Mouse (Mus musculus) CH12.LX (cell line): ENCODE results near the gene Rfc5. TPM values are rescaled to one million over a fixed set of nuclear protein-coding genes. Genes with fewer than 3 reads are reported as not detected.
A peak's percentile ranks its signal among the peaks of the same experiment; 100 is the strongest.
"Not testable (repeated sequence)": the region's sequence is repeated elsewhere in the genome, so short reads cannot be mapped to it uniquely, and the experiment has no call there.

Experiments used
- DNase-seq: peaks from one replicate; pipeline ENCODE4 v3.0.0-alpha.2; 2013; ENCODE audit errors: extremely low read depth
- H3K27ac ChIP-seq: 2 replicates; pipeline ENCODE4 v1.5.1; 2012; ENCODE audit warnings: low read depth, mild to moderate bottlenecking, control low read depth, moderate library complexity; ENCODE audit not compliant: insufficient read depth
- H3K27me3 ChIP-seq: replicated peaks from 2 replicates; pipeline ENCODE3; 2012; ENCODE audit warnings: inconsistent platforms
- H3K36me3 ChIP-seq, 2 experiments: replicated peaks in 1 of 2; 2 replicates each; pipeline versions ENCODE3 to v1.6.1; 2012; ENCODE audit warnings: inconsistent platforms in 1 of 2, low read length in 1 of 2, mild to moderate bottlenecking in 1 of 2, mixed read lengths in 1 of 2, moderate library complexity in 1 of 2; ENCODE audit not compliant: control insufficient read depth in 1 of 2, insufficient read depth in 1 of 2
- H3K4me1 ChIP-seq, 2 experiments: 2 replicates each; pipeline ENCODE4 v1.6.1; 2012; ENCODE audit warnings: inconsistent platforms in 1 of 2, moderate library complexity in 1 of 2; ENCODE audit not compliant: insufficient read depth in 2 of 2, control insufficient read depth in 1 of 2
- H3K4me2 ChIP-seq: 2 replicates; pipeline ENCODE4 v1.6.1; 2012; ENCODE audit warnings: low read depth, mild to moderate bottlenecking, control low read depth; ENCODE audit not compliant: poor library complexity, insufficient read depth, severe bottlenecking
- H3K4me3 ChIP-seq, 3 experiments: fragments of 150-350 bp in 1 of 3; sonication (generic) in 1 of 3; replicated peaks in 1 of 3; 2 replicates each; pipeline versions ENCODE3 to v1.5.1; 2011 to 2012; ENCODE audit warnings: low read depth in 2 of 3, low read length in 2 of 3, mild to moderate bottlenecking in 2 of 3, moderate library complexity in 2 of 3, control low read depth in 1 of 3, improper control_type of control experiment in 1 of 3, inconsistent platforms in 1 of 3, mixed read lengths in 1 of 3; ENCODE audit not compliant: poor library complexity in 1 of 3
- H3K79me2 ChIP-seq: replicated peaks from 2 replicates; pipeline ENCODE4 v1.6.1; 2012; ENCODE audit warnings: mild to moderate bottlenecking, moderate library complexity; ENCODE audit not compliant: control insufficient read depth, poor library complexity, insufficient read depth, severe bottlenecking; ENCODE audit errors: extremely low read depth
- H3K9ac ChIP-seq: 2 replicates; pipeline ENCODE4 v1.6.1; 2012; ENCODE audit warnings: low read depth, mild to moderate bottlenecking, control low read depth, moderate library complexity; ENCODE audit not compliant: insufficient read depth
- H3K9me3 ChIP-seq: replicated peaks from 2 replicates; pipeline ENCODE3; 2012; ENCODE audit warnings: low read length, inconsistent platforms, mixed read lengths
- BHLHE40 ChIP-seq: IDR thresholded peaks from 2 replicates; pipeline ENCODE4 v1.6.1; 2011; ENCODE audit warnings: mild to moderate bottlenecking, low read depth, low read length, improper control_type of control experiment
- CHD1 ChIP-seq: IDR thresholded peaks from 2 replicates; pipeline ENCODE4 v1.6.1; 2012; ENCODE audit warnings: low read depth, low read length, improper control_type of control experiment, inconsistent platforms
- CHD2 ChIP-seq: IDR thresholded peaks from 2 replicates; pipeline ENCODE4 v1.6.1; 2011; ENCODE audit warnings: low read length, improper control_type of control experiment
- CTCF ChIP-seq, 2 experiments: IDR thresholded peaks in 1 of 2; conservative IDR thresholded peaks in 1 of 2; 2 replicates each; pipeline ENCODE4 v1.5.1; 2011 to 2012; ENCODE audit warnings: low read depth in 2 of 2, low read length in 2 of 2, improper control_type of control experiment in 1 of 2, inconsistent platforms in 1 of 2, mild to moderate bottlenecking in 1 of 2, moderate library complexity in 1 of 2
- E2F4 ChIP-seq: IDR thresholded peaks from 2 replicates; pipeline ENCODE4 v1.6.1; 2011; ENCODE audit warnings: low read depth, low read length, improper control_type of control experiment; ENCODE audit not compliant: insufficient replicate concordance
- ELF1 ChIP-seq: IDR thresholded peaks from 2 replicates; pipeline ENCODE4 v1.6.1; 2014; ENCODE audit warnings: low read depth, mild to moderate bottlenecking, inconsistent platforms, low read length, improper control_type of control experiment
- EP300 ChIP-seq: IDR thresholded peaks from 2 replicates; pipeline ENCODE4 v1.6.1; 2011; ENCODE audit warnings: low read length, improper control_type of control experiment
- ETS1 ChIP-seq: conservative IDR thresholded peaks from 2 replicates; pipeline ENCODE4 v1.6.1; 2012; ENCODE audit warnings: low read depth, mild to moderate bottlenecking, inconsistent platforms, low read length, improper control_type of control experiment, moderate library complexity
- GABPA ChIP-seq: IDR thresholded peaks from 2 replicates; pipeline ENCODE4 v1.6.1; 2012; ENCODE audit warnings: low read depth, low read length, improper control_type of control experiment, inconsistent platforms; ENCODE audit not compliant: insufficient replicate concordance
- HCFC1 ChIP-seq: IDR thresholded peaks from 2 replicates; pipeline ENCODE4 v1.6.1; 2012; ENCODE audit warnings: low read depth, mild to moderate bottlenecking, inconsistent platforms, low read length, improper control_type of control experiment
- IRF4 ChIP-seq: IDR thresholded peaks from 2 replicates; pipeline ENCODE4 v1.6.1; 2014; ENCODE audit warnings: low read depth, mild to moderate bottlenecking, inconsistent platforms, low read length, improper control_type of control experiment
- JUN ChIP-seq: IDR thresholded peaks from 2 replicates; pipeline ENCODE4 v1.6.1; 2011; ENCODE audit warnings: low read depth, mild to moderate bottlenecking, low read length, improper control_type of control experiment, moderate library complexity; ENCODE audit not compliant: insufficient read depth
- JUND ChIP-seq: conservative IDR thresholded peaks from 2 replicates; pipeline ENCODE4 v1.6.1; 2011; ENCODE audit warnings: low read depth, low read length, improper control_type of control experiment
- KAT2A ChIP-seq: IDR thresholded peaks from 2 replicates; pipeline ENCODE4 v1.6.1; 2012; ENCODE audit warnings: low read length, improper control_type of control experiment, inconsistent platforms; ENCODE audit not compliant: insufficient replicate concordance
- MAFK ChIP-seq: IDR thresholded peaks from 2 replicates; pipeline ENCODE4 v1.6.1; 2011; ENCODE audit warnings: low read length, improper control_type of control experiment; ENCODE audit not compliant: insufficient replicate concordance
- MAX ChIP-seq: IDR thresholded peaks from 2 replicates; pipeline ENCODE4 v1.6.1; 2011; ENCODE audit warnings: low read length, improper control_type of control experiment
- MAZ ChIP-seq: IDR thresholded peaks from 2 replicates; pipeline ENCODE4 v1.6.1; 2012; ENCODE audit warnings: low read depth, mild to moderate bottlenecking, inconsistent platforms, low read length, improper control_type of control experiment, moderate library complexity
- MEF2A ChIP-seq: IDR thresholded peaks from 2 replicates; pipeline ENCODE4 v1.6.1; 2014; ENCODE audit warnings: low read depth, mild to moderate bottlenecking, inconsistent platforms, low read length, improper control_type of control experiment, borderline replicate concordance
- MXI1 ChIP-seq: IDR thresholded peaks from 2 replicates; pipeline ENCODE4 v1.6.1; 2011; ENCODE audit warnings: mild to moderate bottlenecking, low read depth, low read length, improper control_type of control experiment
- MYC ChIP-seq: IDR thresholded peaks from 2 replicates; pipeline ENCODE4 v1.6.1; 2011; ENCODE audit warnings: low read depth, mild to moderate bottlenecking, improper control_type of control experiment, low read length
- NELFE ChIP-seq: IDR thresholded peaks from 2 replicates; pipeline ENCODE4 v1.6.1; 2011; ENCODE audit warnings: low read depth, low read length, improper control_type of control experiment
- NRF1 ChIP-seq: IDR thresholded peaks from 2 replicates; pipeline ENCODE4 v1.6.1; 2014; ENCODE audit warnings: low read depth, mild to moderate bottlenecking, inconsistent platforms, low read length, improper control_type of control experiment, moderate library complexity
- PAX5 ChIP-seq: IDR thresholded peaks from 2 replicates; pipeline ENCODE4 v1.6.1; 2012; ENCODE audit warnings: low read length, inconsistent platforms, mixed read lengths
- POLR2A ChIP-seq: IDR thresholded peaks from 2 replicates; pipeline ENCODE4 v1.6.1; 2011; ENCODE audit warnings: low read depth, mild to moderate bottlenecking, improper control_type of control experiment, low read length
- POLR2AphosphoS2 ChIP-seq: IDR thresholded peaks from 2 replicates; pipeline ENCODE4 v1.6.1; 2011; ENCODE audit warnings: low read depth, low read length, improper control_type of control experiment
- RAD21 ChIP-seq: IDR thresholded peaks from 2 replicates; pipeline ENCODE4 v1.6.1; 2011; ENCODE audit warnings: low read depth, mild to moderate bottlenecking, low read length, improper control_type of control experiment, moderate library complexity
- RCOR1 ChIP-seq: conservative IDR thresholded peaks from 2 replicates; pipeline ENCODE4 v1.6.1; 2012; ENCODE audit warnings: low read depth, mild to moderate bottlenecking, inconsistent platforms, low read length, improper control_type of control experiment
- SIN3A ChIP-seq: IDR thresholded peaks from 2 replicates; pipeline ENCODE4 v1.6.1; 2012; ENCODE audit warnings: low read length, improper control_type of control experiment, inconsistent platforms
- SMC3 ChIP-seq: IDR thresholded peaks from 2 replicates; pipeline ENCODE4 v1.6.1; 2011; ENCODE audit warnings: low read depth, low read length, improper control_type of control experiment
- TBP ChIP-seq: conservative IDR thresholded peaks from 2 replicates; pipeline ENCODE4 v1.6.1; 2011; ENCODE audit warnings: low read depth, low read length, improper control_type of control experiment
- TCF12 ChIP-seq: IDR thresholded peaks from 2 replicates; pipeline ENCODE4 v1.6.1; 2014; ENCODE audit warnings: low read depth, mild to moderate bottlenecking, inconsistent platforms, low read length, improper control_type of control experiment
- UBTF ChIP-seq: IDR thresholded peaks from 2 replicates; pipeline ENCODE4 v1.6.1; 2012; ENCODE audit warnings: low read depth, mild to moderate bottlenecking, inconsistent platforms, low read length, improper control_type of control experiment, moderate library complexity
- USF1 ChIP-seq: IDR thresholded peaks from 2 replicates; pipeline ENCODE4 v1.6.1; 2014; ENCODE audit warnings: low read depth, mild to moderate bottlenecking, inconsistent platforms, low read length, improper control_type of control experiment
- USF2 ChIP-seq: conservative IDR thresholded peaks from 2 replicates; pipeline ENCODE4 v1.6.1; 2011; ENCODE audit warnings: low read depth, low read length, improper control_type of control experiment
- ZC3H11A ChIP-seq: IDR thresholded peaks from 2 replicates; pipeline ENCODE4 v1.6.1; 2012; ENCODE audit warnings: low read depth, mild to moderate bottlenecking, inconsistent platforms, low read length, improper control_type of control experiment
- ZKSCAN1 ChIP-seq: IDR thresholded peaks from 2 replicates; pipeline ENCODE4 v1.6.1; 2012; ENCODE audit warnings: low read depth, inconsistent platforms, low read length, improper control_type of control experiment, borderline replicate concordance
- ZMIZ1 ChIP-seq: IDR thresholded peaks from 2 replicates; pipeline ENCODE4 v1.6.1; 2012; ENCODE audit warnings: low read depth, mild to moderate bottlenecking, inconsistent platforms, low read length, improper control_type of control experiment
- ZNF384 ChIP-seq: IDR thresholded peaks from 2 replicates; pipeline ENCODE4 v1.6.1; 2012; ENCODE audit warnings: low read depth, low read length, improper control_type of control experiment, inconsistent platforms
- dilution Hi-C: fragments of 300-500 bp; cut with MboI; formaldehyde crosslinking; loops from 2 replicates; pipeline ENCODE4 v1.14.3; 2020; ENCODE audit warnings: low sequenced_read_pairs; ENCODE audit not compliant: extremely low pct_unique_long_range_greater_than_20kb, extremely low pct_ligation_motif_present
- in situ Hi-C: fragments of 300-500 bp; cut with MboI; formaldehyde crosslinking; loops from 3 replicates; pipeline ENCODE4 v1.14.3; 2019; ENCODE audit warnings: low sequenced_read_pairs, low pct_ligation_motif_present, low pct_unique_long_range_greater_than_20kb, mixed read lengths
- polyA plus RNA-seq: library from polyadenylated mRNA; unstranded; fragments of >175 nt; gene quantifications from 2 replicates; pipeline ENCODE4 v1.2.1, GENCODE M21; 2012; ENCODE audit warnings: low read depth; ENCODE audit not compliant: insufficient read length
- total RNA-seq, 2 experiments: library from RNA; depleted of rRNA; stranded (reverse); fragments of 300-350 nt in 1 of 2; fragments of >200 nt in 1 of 2; gene quantifications; 2 replicates each; pipeline ENCODE4 v1.2.3; 2012 to 2014

Gene Rfc5
- total RNA-seq (2012; rRNA removed), result 137 and 176 TPM in 2 replicates
- total RNA-seq (2014; rRNA removed), result 186 and 188 TPM in 2 replicates
- polyA plus RNA-seq, result 191 and 221 TPM in 2 replicates

- dilution Hi-C loops (no loop called here), in situ Hi-C loops (loop anchor here (10.0 kb wide), 1 partner anchor 96 kb away; no protein-coding TSS in a partner anchor)
- Histone ChIP-seq H3K4me2 (peak within 1 kb of the TSS; percentile 65), H3K36me3 (peaks cover 26 to 39% of the 10 kb centered on the region in 2 experiments), H3K27ac (peak within 1 kb of the TSS; percentile 48), H3K9me3 (peaks cover 24% of the 10 kb centered on the region), H3K27me3 (no peaks in the 10 kb centered on the region), H3K4me1 (peaks cover 15 to 42% of the 10 kb centered on the region in 2 experiments), H3K79me2 (peaks cover 31% of the 10 kb centered on the region), H3K9ac (peak within 1 kb of the TSS; percentile 92), H3K4me3 (peak within 1 kb of the TSS; percentile 84 to 99 (median 96))
- TF ChIP-seq GABPA (no peak), KAT2A (0 out of 2 replicates have a peak, but pooled peaks have one; percentile 52), USF1 (no peak), E2F4 (0 out of 2 replicates have a peak, but pooled peaks have one; percentile 76), MXI1 (peak; percentile 100), ZC3H11A (no peak), POLR2AphosphoS2 (peak; percentile 81), CHD1 (no peak), SMC3 (no peak), USF2 (no peak), UBTF (no peak), TBP (no peak; the same call in 1 of the 2 replicates), MEF2A (peak; percentile 24; the same call in 1 of the 2 replicates), ZNF384 (no peak), ZKSCAN1 (no peak), SIN3A (peak; percentile 92), RCOR1 (no peak), BHLHE40 (peak; percentile 51; the same call in 1 of the 2 replicates), MYC (peak; percentile 71), ZMIZ1 (peak; percentile 92), NELFE (peak; percentile 92), MAFK (no peak), ELF1 (peak; percentile 97), MAX (peak; percentile 91), RAD21 (no peak; the same call in 1 of the 2 replicates), ETS1 (no peak), TCF12 (peak; percentile 86), NRF1 (peak; percentile 48; the same call in 1 of the 2 replicates), PAX5 (no peak), CHD2 (peak; percentile 98), POLR2A (peak; percentile 93), HCFC1 (peak; percentile 73), IRF4 (no peak), EP300 (no peak), JUND (no peak), JUN (no peak), MAZ (no peak), CTCF (conservative IDR thresholded peaks at IDR 0.05 in 1 of 2, IDR thresholded peaks at IDR 0.05 in 1 of 2; ENCODE audit: low read depth in 2 of 2, low read length in 2 of 2) (no peak)
- DNase-seq, result peak; percentile 96
Observed at GRCm38 (mm10) chr5:117388877-117389276, at the start of gene Rfc5. TSS of gene Rfc5 (minus strand) at chr5:117389047.

- H3K4me2 ChIP-seq, H3K9ac ChIP-seq, in situ Hi-C loops, dilution Hi-C loops, H3K4me1 ChIP-seq, H3K27ac ChIP-seq, DNase-seq, H3K9me3 ChIP-seq, H3K27me3 ChIP-seq, H3K4me3 ChIP-seq, H3K79me2 ChIP-seq: not testable (repeated sequence)
- peaks cover 10 to 18% of the 10 kb centered on the region in 2 experiments for H3K36me3 ChIP-seq
Observed at GRCm38 (mm10) chr5:117433501-117433900, 44.7 kb upstream of the Rfc5 start.
